Mouse (Mus musculus): ENCODE data around the gene Gpr146. TPM values are rescaled to one million over a fixed set of nuclear protein-coding genes. Genes with fewer than 3 reads are reported as not detected.

The Gpr146 gene
- polyA plus RNA-seq, 1 experiment, result 0.91 TPM

GRCm38 (mm10) chr5:139391309-139391990 is 14.0 kb downstream of the Gpr146 start:
- Histone ChIP-seq H3K9ac (ENCODE audit: low read depth, poor library complexity, severe bottlenecking) (no peak overlapping the region), H3K4me3 (ENCODE audit: low read depth, low read length) (no peak overlapping the region), H3K36me3 (ENCODE audit: control insufficient read depth, insufficient read depth, low read length, poor library complexity, severe bottlenecking) (no peaks in the 10 kb centered on the region), H3K27ac (ENCODE audit: insufficient read depth, low read length) (no peak overlapping the region), H3K4me1 (ENCODE audit: control insufficient read depth, insufficient read depth, low read length) (no peaks in the 10 kb centered on the region), H3K9me3 (replicated peaks; ENCODE audit: control insufficient read depth, insufficient read depth, low read length, poor library complexity, severe bottlenecking) (no peaks in the 10 kb centered on the region), H3K27me3 (ENCODE audit: control insufficient read depth, insufficient read depth, low read length, poor library complexity, severe bottlenecking) (no peaks in the 10 kb centered on the region)
- TF ChIP-seq POLR2A (IDR thresholded peaks at IDR 0.05; ENCODE audit: insufficient read depth, low read length) (no peak), EP300 (IDR thresholded peaks at IDR 0.05; ENCODE audit: insufficient read depth, low read depth, low read length) (no peak), CTCF (IDR thresholded peaks at IDR 0.05; ENCODE audit: low read depth, low read length) (no peak)

GRCm38 (mm10) chr5:139392219-139393196 is 15.0 kb downstream of the Gpr146 start:
- Histone ChIP-seq H3K9ac (ENCODE audit: low read depth, poor library complexity, severe bottlenecking) (no peak overlapping the region), H3K27ac (ENCODE audit: insufficient read depth, low read length) (no peak overlapping the region), H3K36me3 (ENCODE audit: control insufficient read depth, insufficient read depth, low read length, poor library complexity, severe bottlenecking) (no peaks in the 10 kb centered on the region), H3K9me3 (replicated peaks; ENCODE audit: control insufficient read depth, insufficient read depth, low read length, poor library complexity, severe bottlenecking) (no peaks in the 10 kb centered on the region), H3K4me3 (ENCODE audit: low read depth, low read length) (no peak overlapping the region), H3K4me1 (ENCODE audit: control insufficient read depth, insufficient read depth, low read length) (no peaks in the 10 kb centered on the region), H3K27me3 (ENCODE audit: control insufficient read depth, insufficient read depth, low read length, poor library complexity, severe bottlenecking) (no peaks in the 10 kb centered on the region)
- TF ChIP-seq CTCF (IDR thresholded peaks at IDR 0.05; ENCODE audit: low read depth, low read length) (no peak), POLR2A (IDR thresholded peaks at IDR 0.05; ENCODE audit: insufficient read depth, low read length) (no peak), EP300 (IDR thresholded peaks at IDR 0.05; ENCODE audit: insufficient read depth, low read depth, low read length) (no peak)

DNA sequence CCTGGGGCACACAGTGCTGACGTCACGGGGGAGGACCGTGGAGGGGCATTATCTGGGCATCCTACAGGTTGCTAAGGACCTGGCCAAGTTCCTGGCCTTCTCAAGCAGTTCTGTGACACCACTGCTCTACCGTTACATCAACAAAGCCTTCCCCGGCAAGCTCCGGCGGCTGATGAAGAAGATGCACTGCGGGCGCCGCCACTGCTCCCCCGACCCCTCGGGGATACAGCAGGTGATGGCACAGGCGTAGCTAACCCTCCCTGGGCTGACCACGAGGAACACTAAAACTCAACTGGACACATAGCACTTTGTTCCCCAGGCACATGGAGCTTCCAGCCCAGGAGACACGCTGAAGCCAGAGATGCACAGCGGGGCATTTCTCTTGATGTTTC is 15.7 kb downstream of the Gpr146 start:
- H3K4me3 ChIP-seq (ENCODE audit: low read depth, low read length), result no peak overlapping the region
- no peaks in the 10 kb centered on the region for H3K9me3 ChIP-seq (replicated peaks; ENCODE audit: control insufficient read depth, insufficient read depth, low read length, poor library complexity, severe bottlenecking)
- H3K9ac ChIP-seq (ENCODE audit: low read depth, poor library complexity, severe bottlenecking), result no peak overlapping the region
- H3K27ac ChIP-seq (ENCODE audit: insufficient read depth, low read length), result no peak overlapping the region
- H3K4me1 ChIP-seq (ENCODE audit: control insufficient read depth, insufficient read depth, low read length), result no peaks in the 10 kb centered on the region
- H3K27me3 ChIP-seq (ENCODE audit: control insufficient read depth, insufficient read depth, low read length, poor library complexity, severe bottlenecking), result no peaks in the 10 kb centered on the region
- no peaks in the 10 kb centered on the region for H3K36me3 ChIP-seq (ENCODE audit: control insufficient read depth, insufficient read depth, low read length, poor library complexity, severe bottlenecking)
- TF ChIP-seq POLR2A (IDR thresholded peaks at IDR 0.05; ENCODE audit: insufficient read depth, low read length) (no peak), CTCF (IDR thresholded peaks at IDR 0.05; ENCODE audit: low read depth, low read length) (no peak), EP300 (IDR thresholded peaks at IDR 0.05; ENCODE audit: insufficient read depth, low read depth, low read length) (no peak)

GRCm38 (mm10) chr5:139394399-139394798 is 16.9 kb downstream of the Gpr146 start:
- Histone ChIP-seq H3K4me3 (ENCODE audit: low read depth, low read length) (no peak overlapping the region), H3K36me3 (ENCODE audit: control insufficient read depth, insufficient read depth, low read length, poor library complexity, severe bottlenecking) (no peaks in the 10 kb centered on the region), H3K9me3 (replicated peaks; ENCODE audit: control insufficient read depth, insufficient read depth, low read length, poor library complexity, severe bottlenecking) (no peaks in the 10 kb centered on the region), H3K4me1 (ENCODE audit: control insufficient read depth, insufficient read depth, low read length) (no peaks in the 10 kb centered on the region), H3K9ac (ENCODE audit: low read depth, poor library complexity, severe bottlenecking) (no peak overlapping the region), H3K27ac (ENCODE audit: insufficient read depth, low read length) (no peak overlapping the region), H3K27me3 (ENCODE audit: control insufficient read depth, insufficient read depth, low read length, poor library complexity, severe bottlenecking) (no peaks in the 10 kb centered on the region)
- TF ChIP-seq POLR2A (IDR thresholded peaks at IDR 0.05; ENCODE audit: insufficient read depth, low read length), result no peak
- no peak for TF ChIP-seq CTCF (IDR thresholded peaks at IDR 0.05; ENCODE audit: low read depth, low read length)

GRCm38 (mm10) chr5:139395528-139395927 is 18.0 kb downstream of the Gpr146 start:
- no peak for TF ChIP-seq EP300 (IDR thresholded peaks at IDR 0.05; ENCODE audit: insufficient read depth, low read depth, low read length)
- no peak for TF ChIP-seq CTCF (IDR thresholded peaks at IDR 0.05; ENCODE audit: low read depth, low read length)
- no peak for TF ChIP-seq POLR2A (IDR thresholded peaks at IDR 0.05; ENCODE audit: insufficient read depth, low read length)
- Histone ChIP-seq H3K27me3 (ENCODE audit: control insufficient read depth, insufficient read depth, low read length, poor library complexity, severe bottlenecking) (no peaks in the 10 kb centered on the region), H3K4me3 (ENCODE audit: low read depth, low read length) (no peak overlapping the region), H3K9me3 (replicated peaks; ENCODE audit: control insufficient read depth, insufficient read depth, low read length, poor library complexity, severe bottlenecking) (no peaks in the 10 kb centered on the region), H3K27ac (ENCODE audit: insufficient read depth, low read length) (no peak overlapping the region), H3K4me1 (ENCODE audit: control insufficient read depth, insufficient read depth, low read length) (no peaks in the 10 kb centered on the region), H3K9ac (ENCODE audit: low read depth, poor library complexity, severe bottlenecking) (no peak overlapping the region), H3K36me3 (ENCODE audit: control insufficient read depth, insufficient read depth, low read length, poor library complexity, severe bottlenecking) (no peaks in the 10 kb centered on the region)

Measured in ES-Bruce4 (cell line).